Mouse (Mus musculus) CH12.LX (cell line): ENCODE data around the gene Ubc. TPM values are rescaled to one million over a fixed set of nuclear protein-coding genes. Genes with fewer than 3 reads are reported as not detected.

Experiments
- DNase-seq: peaks from one replicate; pipeline ENCODE4 v3.0.0-alpha.2; 2013; ENCODE audit errors: extremely low read depth
- H3K27ac ChIP-seq: 2 replicates; pipeline ENCODE4 v1.5.1; 2012; ENCODE audit warnings: low read depth, mild to moderate bottlenecking, control low read depth, moderate library complexity; ENCODE audit not compliant: insufficient read depth
- H3K27me3 ChIP-seq: replicated peaks from 2 replicates; pipeline ENCODE3; 2012; ENCODE audit warnings: inconsistent platforms
- H3K36me3 ChIP-seq, 2 experiments: replicated peaks in 1 of 2; 2 replicates each; pipeline versions ENCODE3 to v1.6.1; 2012; ENCODE audit warnings: inconsistent platforms in 1 of 2, low read length in 1 of 2, mild to moderate bottlenecking in 1 of 2, mixed read lengths in 1 of 2, moderate library complexity in 1 of 2; ENCODE audit not compliant: control insufficient read depth in 1 of 2, insufficient read depth in 1 of 2
- H3K4me1 ChIP-seq, 2 experiments: 2 replicates each; pipeline ENCODE4 v1.6.1; 2012; ENCODE audit warnings: inconsistent platforms in 1 of 2, moderate library complexity in 1 of 2; ENCODE audit not compliant: insufficient read depth in 2 of 2, control insufficient read depth in 1 of 2
- H3K4me2 ChIP-seq: 2 replicates; pipeline ENCODE4 v1.6.1; 2012; ENCODE audit warnings: low read depth, mild to moderate bottlenecking, control low read depth; ENCODE audit not compliant: poor library complexity, insufficient read depth, severe bottlenecking
- H3K4me3 ChIP-seq, 3 experiments: fragments of 150-350 bp in 1 of 3; sonication (generic) in 1 of 3; replicated peaks in 1 of 3; 2 replicates each; pipeline versions ENCODE3 to v1.5.1; 2011 to 2012; ENCODE audit warnings: low read depth in 2 of 3, low read length in 2 of 3, mild to moderate bottlenecking in 2 of 3, moderate library complexity in 2 of 3, control low read depth in 1 of 3, improper control_type of control experiment in 1 of 3, inconsistent platforms in 1 of 3, mixed read lengths in 1 of 3; ENCODE audit not compliant: poor library complexity in 1 of 3
- H3K79me2 ChIP-seq: replicated peaks from 2 replicates; pipeline ENCODE4 v1.6.1; 2012; ENCODE audit warnings: mild to moderate bottlenecking, moderate library complexity; ENCODE audit not compliant: control insufficient read depth, poor library complexity, insufficient read depth, severe bottlenecking; ENCODE audit errors: extremely low read depth
- H3K9ac ChIP-seq: 2 replicates; pipeline ENCODE4 v1.6.1; 2012; ENCODE audit warnings: low read depth, mild to moderate bottlenecking, control low read depth, moderate library complexity; ENCODE audit not compliant: insufficient read depth
- H3K9me3 ChIP-seq: replicated peaks from 2 replicates; pipeline ENCODE3; 2012; ENCODE audit warnings: low read length, inconsistent platforms, mixed read lengths
- CHD1 ChIP-seq: IDR thresholded peaks from 2 replicates; pipeline ENCODE4 v1.6.1; 2012; ENCODE audit warnings: low read depth, low read length, improper control_type of control experiment, inconsistent platforms
- CTCF ChIP-seq, 2 experiments: IDR thresholded peaks in 1 of 2; conservative IDR thresholded peaks in 1 of 2; 2 replicates each; pipeline ENCODE4 v1.5.1; 2011 to 2012; ENCODE audit warnings: low read depth in 2 of 2, low read length in 2 of 2, improper control_type of control experiment in 1 of 2, inconsistent platforms in 1 of 2, mild to moderate bottlenecking in 1 of 2, moderate library complexity in 1 of 2
- ELF1 ChIP-seq: IDR thresholded peaks from 2 replicates; pipeline ENCODE4 v1.6.1; 2014; ENCODE audit warnings: low read depth, mild to moderate bottlenecking, inconsistent platforms, low read length, improper control_type of control experiment
- EP300 ChIP-seq: IDR thresholded peaks from 2 replicates; pipeline ENCODE4 v1.6.1; 2011; ENCODE audit warnings: low read length, improper control_type of control experiment
- ETS1 ChIP-seq: conservative IDR thresholded peaks from 2 replicates; pipeline ENCODE4 v1.6.1; 2012; ENCODE audit warnings: low read depth, mild to moderate bottlenecking, inconsistent platforms, low read length, improper control_type of control experiment, moderate library complexity
- GABPA ChIP-seq: IDR thresholded peaks from 2 replicates; pipeline ENCODE4 v1.6.1; 2012; ENCODE audit warnings: low read depth, low read length, improper control_type of control experiment, inconsistent platforms; ENCODE audit not compliant: insufficient replicate concordance
- IRF4 ChIP-seq: IDR thresholded peaks from 2 replicates; pipeline ENCODE4 v1.6.1; 2014; ENCODE audit warnings: low read depth, mild to moderate bottlenecking, inconsistent platforms, low read length, improper control_type of control experiment
- JUN ChIP-seq: IDR thresholded peaks from 2 replicates; pipeline ENCODE4 v1.6.1; 2011; ENCODE audit warnings: low read depth, mild to moderate bottlenecking, low read length, improper control_type of control experiment, moderate library complexity; ENCODE audit not compliant: insufficient read depth
- KAT2A ChIP-seq: IDR thresholded peaks from 2 replicates; pipeline ENCODE4 v1.6.1; 2012; ENCODE audit warnings: low read length, improper control_type of control experiment, inconsistent platforms; ENCODE audit not compliant: insufficient replicate concordance
- MAFK ChIP-seq: IDR thresholded peaks from 2 replicates; pipeline ENCODE4 v1.6.1; 2011; ENCODE audit warnings: low read length, improper control_type of control experiment; ENCODE audit not compliant: insufficient replicate concordance
- MAX ChIP-seq: IDR thresholded peaks from 2 replicates; pipeline ENCODE4 v1.6.1; 2011; ENCODE audit warnings: low read length, improper control_type of control experiment
- MEF2A ChIP-seq: IDR thresholded peaks from 2 replicates; pipeline ENCODE4 v1.6.1; 2014; ENCODE audit warnings: low read depth, mild to moderate bottlenecking, inconsistent platforms, low read length, improper control_type of control experiment, borderline replicate concordance
- NRF1 ChIP-seq: IDR thresholded peaks from 2 replicates; pipeline ENCODE4 v1.6.1; 2014; ENCODE audit warnings: low read depth, mild to moderate bottlenecking, inconsistent platforms, low read length, improper control_type of control experiment, moderate library complexity
- PAX5 ChIP-seq: IDR thresholded peaks from 2 replicates; pipeline ENCODE4 v1.6.1; 2012; ENCODE audit warnings: low read length, inconsistent platforms, mixed read lengths
- RCOR1 ChIP-seq: conservative IDR thresholded peaks from 2 replicates; pipeline ENCODE4 v1.6.1; 2012; ENCODE audit warnings: low read depth, mild to moderate bottlenecking, inconsistent platforms, low read length, improper control_type of control experiment
- SIN3A ChIP-seq: IDR thresholded peaks from 2 replicates; pipeline ENCODE4 v1.6.1; 2012; ENCODE audit warnings: low read length, improper control_type of control experiment, inconsistent platforms
- SMC3 ChIP-seq: IDR thresholded peaks from 2 replicates; pipeline ENCODE4 v1.6.1; 2011; ENCODE audit warnings: low read depth, low read length, improper control_type of control experiment
- TBP ChIP-seq: conservative IDR thresholded peaks from 2 replicates; pipeline ENCODE4 v1.6.1; 2011; ENCODE audit warnings: low read depth, low read length, improper control_type of control experiment
- UBTF ChIP-seq: IDR thresholded peaks from 2 replicates; pipeline ENCODE4 v1.6.1; 2012; ENCODE audit warnings: low read depth, mild to moderate bottlenecking, inconsistent platforms, low read length, improper control_type of control experiment, moderate library complexity
- USF1 ChIP-seq: IDR thresholded peaks from 2 replicates; pipeline ENCODE4 v1.6.1; 2014; ENCODE audit warnings: low read depth, mild to moderate bottlenecking, inconsistent platforms, low read length, improper control_type of control experiment
- ZC3H11A ChIP-seq: IDR thresholded peaks from 2 replicates; pipeline ENCODE4 v1.6.1; 2012; ENCODE audit warnings: low read depth, mild to moderate bottlenecking, inconsistent platforms, low read length, improper control_type of control experiment
- ZMIZ1 ChIP-seq: IDR thresholded peaks from 2 replicates; pipeline ENCODE4 v1.6.1; 2012; ENCODE audit warnings: low read depth, mild to moderate bottlenecking, inconsistent platforms, low read length, improper control_type of control experiment
- ZNF384 ChIP-seq: IDR thresholded peaks from 2 replicates; pipeline ENCODE4 v1.6.1; 2012; ENCODE audit warnings: low read depth, low read length, improper control_type of control experiment, inconsistent platforms
- dilution Hi-C: fragments of 300-500 bp; cut with MboI; formaldehyde crosslinking; loops from 2 replicates; pipeline ENCODE4 v1.14.3; 2020; ENCODE audit warnings: low sequenced_read_pairs; ENCODE audit not compliant: extremely low pct_unique_long_range_greater_than_20kb, extremely low pct_ligation_motif_present
- in situ Hi-C: fragments of 300-500 bp; cut with MboI; formaldehyde crosslinking; loops from 3 replicates; pipeline ENCODE4 v1.14.3; 2019; ENCODE audit warnings: low sequenced_read_pairs, low pct_ligation_motif_present, low pct_unique_long_range_greater_than_20kb, mixed read lengths
- polyA plus RNA-seq: library from polyadenylated mRNA; unstranded; fragments of >175 nt; gene quantifications from 2 replicates; pipeline ENCODE4 v1.2.1, GENCODE M21; 2012; ENCODE audit warnings: low read depth; ENCODE audit not compliant: insufficient read length
- total RNA-seq, 2 experiments: library from RNA; depleted of rRNA; stranded (reverse); fragments of 300-350 nt in 1 of 2; fragments of >200 nt in 1 of 2; gene quantifications; 2 replicates each; pipeline ENCODE4 v1.2.3; 2012 to 2014

Ubc gene
- total and polyA plus RNA-seq, 3 experiments = 466 to 803 (median 656) TPM

DNA sequence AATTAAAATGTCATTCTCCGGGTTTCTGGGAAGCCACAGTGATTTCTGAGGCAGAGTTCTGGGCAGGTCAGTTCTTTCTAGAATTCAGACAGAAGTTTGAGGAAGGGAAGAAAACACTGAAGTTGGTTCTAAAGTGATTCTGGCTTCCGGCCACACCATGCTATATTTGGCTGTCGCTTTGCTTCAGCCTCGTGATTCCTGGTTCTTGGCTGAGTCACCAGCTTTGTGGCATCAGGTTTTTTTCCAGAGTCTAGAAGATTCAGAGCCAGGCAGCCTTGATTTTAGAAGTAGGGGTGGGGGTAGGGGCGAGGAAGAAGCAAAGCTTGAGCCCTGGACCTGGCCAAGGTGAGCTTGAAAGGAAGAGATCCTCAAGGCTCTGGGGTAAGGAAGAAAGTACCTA lies 1.6 kb upstream of the Ubc start (continued):
- TF ChIP-seq GABPA = no peak
- TF ChIP-seq SMC3 = no peak; the same call in 1 of the 2 replicates
- TF ChIP-seq UBTF = peak; percentile 50; the same call in 1 of the 2 replicates
- peak; percentile 87 for TF ChIP-seq MAX
- TF ChIP-seq KAT2A = 0 out of 2 replicates have a peak, but pooled peaks have one; percentile 39
- peak; percentile 98 for TF ChIP-seq ETS1
- TF ChIP-seq ZNF384 = peak; percentile 85
- TF ChIP-seq MEF2A = peak; percentile 99
- no peak for TF ChIP-seq PAX5
- TF ChIP-seq CHD1 = peak; percentile 46; the same call in 1 of the 2 replicates
- peak; percentile 79 for TF ChIP-seq RCOR1
- peak; percentile 83 for TF ChIP-seq MAFK
- TF ChIP-seq NRF1 = peak; percentile 31; the same call in 1 of the 2 replicates
- TF ChIP-seq USF1 = no peak

- in situ Hi-C loops = no loop called here
- peaks cover 13% of the 10 kb centered on the region in 2 experiments for H3K36me3 ChIP-seq
- peak overlapping the region; percentile 82 for H3K4me2 ChIP-seq
- dilution Hi-C loops = no loop called here
- TF ChIP-seq ELF1 = no peak
- peak; percentile 84 for TF ChIP-seq TBP
- H3K4me3 ChIP-seq = no peak overlapping the region
- no peaks in the 10 kb centered on the region for H3K27me3 ChIP-seq
- peaks cover 18% of the 10 kb centered on the region for H3K79me2 ChIP-seq
- H3K4me1 ChIP-seq = peaks cover 6 to 33% of the 10 kb centered on the region in 2 experiments; a peak in 3 of 4 replicates
- no peaks in the 10 kb centered on the region for H3K9me3 ChIP-seq
- H3K27ac ChIP-seq = peak overlapping the region; percentile 93
- 0 out of 2 replicates have a peak overlapping the region, but pooled peaks have one; percentile 10 for H3K9ac ChIP-seq
- no peak for DNase-seq
Observed at GRCm38 (mm10) chr5:125390906-125391477, 990 bp upstream of the Ubc start.

GRCm38 (mm10) chr5:125389131-125389578 lies 847 bp downstream of the Ubc start, which contains the start of gene Gm10382:
Gm10382 (plus strand) TSS chr5:125389322.
- TF ChIP-seq ZNF384 = no peak
- no peak for TF ChIP-seq EP300
- peak; percentile 24; the same call in 1 of the 2 replicates for TF ChIP-seq GABPA
- no peak for TF ChIP-seq ZMIZ1
- TF ChIP-seq MAFK = no peak
- TF ChIP-seq RCOR1 = no peak
- TF ChIP-seq CTCF (conservative IDR thresholded peaks at IDR 0.05 in 1 of 2, IDR thresholded peaks at IDR 0.05 in 1 of 2; ENCODE audit: low read depth in 2 of 2, low read length in 2 of 2) = no peak
- no peak for TF ChIP-seq ZC3H11A
- peak; percentile 39 for TF ChIP-seq SIN3A
- TF ChIP-seq SMC3 = no peak
- peak; percentile 80 for TF ChIP-seq ELF1
- no peak for TF ChIP-seq TBP
- peak; percentile 33 for TF ChIP-seq JUN
- TF ChIP-seq PAX5 = no peak
- peak; percentile 32 for TF ChIP-seq ETS1
- TF ChIP-seq UBTF = no peak
- no peak for TF ChIP-seq IRF4
- Histone ChIP-seq H3K27ac (peak within 1 kb of the TSS; percentile 78), H3K79me2 (peaks cover 28% of the 10 kb centered on the region), H3K36me3 (peaks cover 28 to 29% of the 10 kb centered on the region in 2 experiments), H3K9ac (peak within 1 kb of the TSS; percentile 94), H3K9me3 (no peaks in the 10 kb centered on the region), H3K4me1 (peaks cover 3 to 41% of the 10 kb centered on the region in 2 experiments; a peak in 3 of 4 replicates), H3K4me2 (peak within 1 kb of the TSS; percentile 81), H3K27me3 (no peaks in the 10 kb centered on the region), H3K4me3 (peak within 1 kb of the TSS; percentile 44 to 94 (median 84))
- dilution Hi-C loops = no loop called here
- in situ Hi-C loops = no loop called here
- DNase-seq = peak; percentile 89
